Mouse (Mus musculus): ENCODE measurements around the gene Cotl1.

Gene Cotl1

GRCm38 (mm10) chr8:119838100-119838982 is 2.0 kb downstream of the Cotl1 start:
- DNase-seq (ENCODE audit: low read depth, low spot score): no peak

DNA sequence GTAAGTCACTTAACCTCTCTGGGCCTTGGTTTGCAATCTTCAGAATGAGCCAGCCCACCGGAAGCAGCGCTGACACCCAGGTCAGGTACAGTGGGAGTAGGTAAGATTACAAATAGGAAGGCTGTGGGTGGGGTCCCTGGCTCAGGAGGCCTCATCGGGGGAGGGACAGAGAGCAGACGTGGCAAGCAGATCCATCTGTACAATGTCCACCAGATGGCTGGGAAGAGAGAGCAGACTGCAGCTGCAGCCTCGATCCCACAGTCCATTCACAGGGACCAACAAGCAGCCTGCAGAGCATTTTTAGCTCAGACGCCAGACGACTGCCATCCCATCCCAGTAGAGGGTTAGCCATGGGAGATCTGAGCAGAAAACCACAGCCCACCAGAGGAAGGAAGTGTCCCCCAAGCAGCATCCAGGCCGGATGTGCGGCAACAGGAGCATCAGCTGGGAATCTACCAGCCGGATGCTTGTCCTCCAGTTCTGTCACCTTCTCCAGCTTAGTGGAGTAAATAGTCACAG is 2.7 kb downstream of the Cotl1 start:
- no peak for DNase-seq (ENCODE audit: low read depth, low spot score)

- DNase-seq (ENCODE audit: low read depth, low spot score): no peak
Observed at GRCm38 (mm10) chr8:119836831-119837230, 3.5 kb downstream of the Cotl1 start.

DNA sequence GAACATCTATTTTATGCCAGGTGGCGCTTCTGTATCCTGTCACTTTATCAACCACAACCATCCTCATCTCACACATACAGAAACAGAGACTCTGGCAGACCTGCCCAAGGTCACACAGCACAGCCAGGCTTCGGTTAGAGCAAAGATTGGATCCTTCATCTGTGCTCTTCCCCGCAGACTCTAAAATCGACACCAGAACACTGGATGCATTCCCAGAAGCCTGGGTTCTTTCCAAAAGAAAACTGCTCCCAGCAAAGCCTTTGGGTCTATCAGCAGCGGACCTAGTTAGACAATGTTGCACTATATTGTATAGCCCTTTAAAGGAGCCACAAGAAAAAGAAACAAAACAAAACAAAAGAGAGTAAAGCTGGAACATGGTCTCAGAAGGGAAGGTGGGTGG is 5.1 kb downstream of the Cotl1 start:
- no peak for DNase-seq (ENCODE audit: low read depth, low spot score)

DNA sequence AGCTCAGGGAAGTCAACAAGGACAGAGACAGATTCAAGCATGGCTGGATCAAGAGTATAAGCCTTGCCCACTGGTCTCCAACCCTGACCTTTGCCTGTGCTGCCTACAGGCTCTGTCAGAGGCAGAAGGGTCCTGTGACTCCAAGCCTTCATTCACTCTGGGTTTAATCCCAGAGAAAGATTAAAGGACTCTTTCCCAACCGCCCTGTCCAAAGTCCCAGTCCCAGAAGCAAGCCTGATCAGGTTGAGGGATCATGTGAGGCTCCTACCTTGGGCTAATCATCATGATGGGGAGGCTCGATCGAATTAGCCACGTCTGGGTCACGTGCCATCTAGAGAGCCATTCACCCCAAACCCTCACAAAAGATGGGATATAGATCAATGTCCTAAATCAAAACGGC is 5.7 kb downstream of the Cotl1 start:
- no peak for DNase-seq (ENCODE audit: low read depth, low spot score)

GRCm38 (mm10) chr8:119832931-119833330 is 7.4 kb downstream of the Cotl1 start:
- no peak for DNase-seq (ENCODE audit: low read depth, low spot score)

GRCm38 (mm10) chr8:119832101-119832617 is 8.2 kb downstream of the Cotl1 start:
- DNase-seq (ENCODE audit: low read depth, low spot score): no peak

DNA sequence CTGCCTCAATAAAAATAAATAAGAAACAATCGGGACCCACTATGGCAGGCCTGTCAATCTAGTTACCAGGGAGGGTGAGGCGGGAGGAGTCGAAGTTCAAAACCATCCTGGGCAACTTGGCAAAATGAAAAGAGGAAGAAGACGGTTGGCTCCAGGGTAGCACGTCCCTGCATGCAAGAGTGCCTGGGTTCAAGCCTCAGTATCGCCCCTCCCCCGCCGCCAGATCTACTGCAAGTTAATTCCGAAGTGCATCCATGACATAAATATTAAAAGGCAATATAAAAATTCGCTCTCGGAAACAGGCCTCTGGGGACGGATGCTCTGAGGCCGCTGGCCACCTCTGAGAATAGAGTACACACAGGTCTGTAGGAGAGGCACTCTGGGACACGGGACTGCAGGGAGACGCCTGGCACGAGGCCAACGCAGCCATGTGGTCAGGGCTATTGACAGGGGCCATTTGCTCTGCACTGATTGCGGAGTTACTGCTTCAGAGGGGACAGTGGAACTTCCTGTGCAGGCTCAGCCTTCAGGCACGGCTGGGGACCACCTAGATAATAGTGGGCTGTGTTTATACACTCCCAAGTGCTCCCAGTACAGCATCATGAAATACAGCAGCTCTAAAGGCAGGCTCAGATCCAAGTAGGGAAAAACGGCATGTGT is 8.9 kb downstream of the Cotl1 start:
- no peak for DNase-seq (ENCODE audit: low read depth, low spot score)

- no peak for DNase-seq (ENCODE audit: low read depth, low spot score)
Observed at GRCm38 (mm10) chr8:119830589-119830988, 9.8 kb downstream of the Cotl1 start.

GRCm38 (mm10) chr8:119829870-119830580 is 10.3 kb downstream of the Cotl1 start:
- no peak for DNase-seq (ENCODE audit: low read depth, low spot score)

GRCm38 (mm10) chr8:119829420-119829819 is 10.9 kb downstream of the Cotl1 start:
- DNase-seq (ENCODE audit: low read depth, low spot score): no peak

DNA sequence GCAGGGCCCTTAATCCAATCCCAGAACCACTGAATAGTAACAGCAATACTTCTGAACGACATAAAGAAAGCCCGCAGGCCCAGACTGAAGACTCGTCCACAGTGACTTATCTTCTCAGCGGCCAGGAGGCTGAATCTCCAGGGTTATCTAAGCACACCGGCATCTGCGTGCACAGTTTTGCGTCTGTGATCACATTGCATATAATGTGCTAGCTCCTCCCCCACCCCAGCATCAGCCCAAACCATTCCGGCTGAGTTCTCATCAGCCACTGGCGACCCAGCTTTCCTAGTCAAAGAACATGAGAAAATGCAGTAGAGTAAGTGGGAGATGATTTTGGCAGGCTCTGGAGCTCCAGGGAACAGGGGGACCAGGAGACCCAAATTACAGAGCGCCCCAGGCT is 11.3 kb downstream of the Cotl1 start:
- DNase-seq (ENCODE audit: low read depth, low spot score): no peak

GRCm38 (mm10) chr8:119827721-119828153 is 12.6 kb downstream of the Cotl1 start:
- no peak for DNase-seq (ENCODE audit: low read depth, low spot score)

GRCm38 (mm10) chr8:119826982-119827381 is 13.4 kb downstream of the Cotl1 start:
- DNase-seq (ENCODE audit: low read depth, low spot score): no peak

- DNase-seq (ENCODE audit: low read depth, low spot score): no peak
Observed at GRCm38 (mm10) chr8:119825950-119826730, 14.2 kb downstream of the Cotl1 start.

DNA sequence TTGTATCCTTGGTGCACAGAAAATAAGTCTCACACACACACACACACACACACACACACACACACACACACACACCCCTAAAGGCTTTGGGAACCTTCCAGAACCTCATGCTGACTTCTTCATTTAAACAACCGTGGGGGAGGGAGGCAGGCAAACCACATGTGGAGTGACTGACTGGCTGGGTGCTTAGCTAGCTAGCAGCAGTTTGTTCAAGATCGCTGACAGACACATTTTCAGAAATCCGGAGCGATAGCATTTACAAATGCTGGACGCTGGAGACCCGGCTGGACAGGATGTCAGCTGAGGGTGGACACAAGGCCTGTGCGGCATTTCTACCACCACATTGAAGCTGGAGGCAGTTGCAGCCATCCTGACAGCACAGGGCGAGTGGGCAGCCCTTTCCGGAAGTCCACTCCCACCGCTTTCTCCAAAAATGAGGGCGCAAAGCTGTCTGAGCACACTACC is 15.5 kb downstream of the Cotl1 start:
- DNase-seq (ENCODE audit: low read depth, low spot score): peak; percentile 15

DNA sequence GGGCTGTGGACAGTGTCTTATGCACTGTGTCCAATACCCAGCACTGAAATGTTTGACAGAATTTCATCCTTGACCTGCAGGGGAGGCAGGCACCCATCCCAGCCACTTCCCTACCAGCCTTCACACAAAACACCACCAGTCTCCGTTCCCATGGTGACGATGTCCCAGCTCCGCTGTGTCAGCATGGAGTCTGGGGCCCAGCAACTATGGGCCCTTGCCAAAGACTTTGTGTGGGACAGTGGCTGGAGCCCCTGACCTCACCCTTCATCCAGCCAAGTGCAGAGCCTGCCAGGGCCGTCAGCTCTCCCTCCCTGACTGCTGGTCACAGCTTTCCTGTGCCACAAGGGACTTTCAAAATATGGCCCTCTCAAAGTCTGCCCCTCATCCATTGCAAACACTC is 16.2 kb downstream of the Cotl1 start:
- no peak for DNase-seq (ENCODE audit: low read depth, low spot score)

GRCm38 (mm10) chr8:119823278-119823677 is 17.1 kb downstream of the Cotl1 start:
- DNase-seq (ENCODE audit: low read depth, low spot score): no peak

DNA sequence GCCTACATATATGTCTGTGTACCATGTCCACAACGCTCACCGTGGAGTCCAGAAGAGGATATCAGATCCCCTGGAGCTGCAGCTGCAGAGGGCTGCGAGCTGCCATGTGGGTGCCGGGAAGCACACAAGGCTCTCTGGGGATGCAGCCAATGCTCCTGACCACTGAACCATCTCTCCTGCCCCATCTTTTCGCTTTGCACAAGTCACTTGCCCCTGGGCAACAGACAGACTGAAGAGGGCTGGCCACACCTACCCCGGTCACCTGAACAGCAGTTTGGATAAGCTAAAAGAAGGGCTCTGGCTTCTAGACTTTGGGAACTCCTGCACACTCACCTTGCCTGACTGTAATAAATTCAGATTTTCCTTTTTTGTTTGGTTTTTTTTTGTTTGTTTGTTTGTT is 18.7 kb downstream of the Cotl1 start:
- DNase-seq (ENCODE audit: low read depth, low spot score): no peak

DNA sequence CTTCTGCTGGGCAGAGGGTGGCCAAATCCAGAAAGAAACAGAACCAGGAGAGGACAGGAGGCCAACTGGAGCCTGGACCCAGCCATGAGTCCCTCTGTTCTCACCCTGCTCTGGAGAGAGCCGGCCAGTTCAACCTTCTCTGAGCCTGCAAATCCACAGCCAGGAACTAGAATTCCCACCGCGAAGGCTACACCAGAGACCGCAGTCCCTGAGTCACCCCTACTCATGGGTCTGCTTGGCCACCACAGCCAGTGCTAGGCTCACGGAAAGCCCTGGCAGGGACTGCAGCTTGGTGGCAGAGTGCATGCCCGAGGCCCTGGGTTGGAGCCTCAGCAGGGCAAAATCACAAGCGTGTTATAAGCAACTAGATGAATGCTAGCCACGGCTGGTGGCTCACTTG is 20.4 kb downstream of the Cotl1 start:
- no peak for DNase-seq (ENCODE audit: low read depth, low spot score)

GRCm38 (mm10) chr8:119819316-119819715 is 21.0 kb downstream of the Cotl1 start:
- no peak for DNase-seq (ENCODE audit: low read depth, low spot score)
